Mouse (Mus musculus) kidney, embryonic 15.5 days (tissue): ENCODE measurements around the gene C7. TPM values are rescaled to one million over a fixed set of nuclear protein-coding genes. Genes with fewer than 3 reads are reported as not detected.

Experiments
- polyA plus RNA-seq: library from polyadenylated mRNA; unstranded; fragments of >200 nt; fragmentation: Nextera tagmentation; extraction: Ambion mirVana; gene quantifications from 2 replicates; pipeline ENCODE4 v1.2.1, GENCODE M21; 2015

Gene C7
- polyA plus RNA-seq, 1 experiment from 2014 or later = 0.18 TPM

Other genes with a start within 250 kb of the C7 start
- gene Mroh2b, start 165.0 kb downstream of the C7 start, polyA plus RNA-seq = not detected in 2 replicates
- gene Card6, start 44.8 kb upstream of the C7 start, polyA plus RNA-seq = 1.8 and 2.1 TPM in 2 replicates
- gene Rpl37, start 52.9 kb upstream of the C7 start, polyA plus RNA-seq = 602 and 688 TPM in 2 replicates
- 22.6 and 23.7 TPM in 2 replicates for gene Prkaa1, start 80.1 kb upstream of the C7 start, polyA plus RNA-seq
- gene Ttc33, start 121.8 kb upstream of the C7 start, polyA plus RNA-seq = 45.1 and 45.2 TPM in 2 replicates
- 4.2 and 5.2 TPM in 2 replicates for gene Ptger4, start 180.4 kb upstream of the C7 start, polyA plus RNA-seq